Mouse (Mus musculus) embryonic facial prominence, embryonic 15.5 days (tissue): ENCODE measurements around the gene Cplx2. TPM values are rescaled to one million over a fixed set of nuclear protein-coding genes. Genes with fewer than 3 reads are reported as not detected.

Source experiments
- ATAC-seq: fragments of 200-750 bp; cut with Nextera tagmentation; 2 replicates; pipeline ENCODE4 v1.8.0; 2017; ENCODE audit warnings: low read depth, moderate TSS enrichment; ENCODE audit not compliant: insufficient number of reproducible peaks, low FRiP score, low TSS enrichment
- H3K27ac ChIP-seq: fragments of 300-500 bp; sonication (generic); replicated peaks from 2 replicates; pipeline ENCODE4 v1.5.1; 2015; ENCODE audit warnings: mild to moderate bottlenecking, inconsistent platforms
- H3K27me3 ChIP-seq: fragments of 300-500 bp; sonication (generic); 2 replicates; pipeline ENCODE4 v1.6.1; 2015; ENCODE audit warnings: inconsistent platforms
- H3K36me3 ChIP-seq: fragments of 300-500 bp; sonication (generic); 2 replicates; pipeline ENCODE4 v1.6.1; 2015; ENCODE audit warnings: mild to moderate bottlenecking, inconsistent platforms
- H3K4me1 ChIP-seq: fragments of 300-500 bp; sonication (generic); 2 replicates; pipeline ENCODE4 v1.6.1; 2015; ENCODE audit warnings: inconsistent platforms
- H3K4me2 ChIP-seq: fragments of 300-500 bp; sonication (generic); replicated peaks from 2 replicates; pipeline ENCODE4 v1.6.1; 2015; ENCODE audit warnings: mild to moderate bottlenecking, inconsistent platforms
- H3K4me3 ChIP-seq: fragments of 300-500 bp; sonication (generic); replicated peaks from 2 replicates; pipeline ENCODE4 v1.5.1; 2015; ENCODE audit warnings: mild to moderate bottlenecking, inconsistent platforms
- H3K9ac ChIP-seq: fragments of 300-500 bp; sonication (generic); 2 replicates; pipeline ENCODE4 v1.6.1; 2015; ENCODE audit warnings: inconsistent platforms
- H3K9me3 ChIP-seq: fragments of 300-500 bp; sonication (generic); replicated peaks from 2 replicates; pipeline ENCODE4 v1.6.1; 2016; ENCODE audit warnings: inconsistent platforms
- WGBS: fragments of 180-500 bp; shearing (Covaris S2); methylation state at CpG from one replicate; pipeline ENCODE4 v1.1.7; 2015; 5-methylcytosine and 5-hydroxymethylcytosine counted together
- polyA plus RNA-seq: library from polyadenylated mRNA; unstranded; fragments of >200 nt; fragmentation: Nextera tagmentation; extraction: Ambion mirVana; gene quantifications from 2 replicates; pipeline ENCODE4 v1.2.1, GENCODE M21; 2015

Gene Cplx2
- polyA plus RNA-seq, result 7.7 and 8.2 TPM in 2 replicates

GRCm38 (mm10) chr13:54371049-54371386, at the start of gene Cplx2:
TSS of gene Cplx2 (plus strand) at chr13:54371349.
- no peaks in the 10 kb centered on the region for H3K9me3 ChIP-seq
- H3K4me3 ChIP-seq, result peak within 1 kb of the TSS; percentile 38
- no peak for ATAC-seq
- no peak within 1 kb of the TSS for H3K9ac ChIP-seq
- H3K27me3 ChIP-seq, result peaks cover 17% of the 10 kb centered on the region
- WGBS, result 2% methylated on average over 7 of the region's 7 CpGs
- peaks cover 26% of the 10 kb centered on the region for H3K4me1 ChIP-seq
- H3K4me2 ChIP-seq, result peak within 1 kb of the TSS; percentile 59
- no peaks in the 10 kb centered on the region for H3K36me3 ChIP-seq
- no peak within 1 kb of the TSS for H3K27ac ChIP-seq

GRCm38 (mm10) chr13:54322396-54323306, 48.5 kb upstream of the Cplx2 start:
- no peaks in the 10 kb centered on the region for H3K27me3 ChIP-seq
- H3K4me3 ChIP-seq, result no peak overlapping the region
- 39% methylated on average over 19 of the region's 19 CpGs for WGBS
- no peak overlapping the region for H3K4me2 ChIP-seq
- ATAC-seq, result 0 out of 2 replicates have a peak, but pooled peaks have one; percentile 41
- H3K9ac ChIP-seq, result no peak overlapping the region
- H3K9me3 ChIP-seq, result no peaks in the 10 kb centered on the region
- no peaks in the 10 kb centered on the region for H3K4me1 ChIP-seq
- no peak overlapping the region for H3K27ac ChIP-seq
- no peaks in the 10 kb centered on the region for H3K36me3 ChIP-seq

- H3K36me3 ChIP-seq, result no peaks in the 10 kb centered on the region
- H3K9ac ChIP-seq, result no peak overlapping the region
- H3K4me3 ChIP-seq, result no peak overlapping the region
- no peaks in the 10 kb centered on the region for H3K27me3 ChIP-seq
- no peaks in the 10 kb centered on the region for H3K4me1 ChIP-seq
- H3K9me3 ChIP-seq, result no peaks in the 10 kb centered on the region
- WGBS, result 72% methylated on average over 13 of the region's 13 CpGs
- H3K4me2 ChIP-seq, result no peak overlapping the region
- ATAC-seq, result no peak
- H3K27ac ChIP-seq, result no peak overlapping the region
Measured at GRCm38 (mm10) chr13:54323307-54324165, 47.6 kb upstream of the Cplx2 start.

GRCm38 (mm10) chr13:54324178-54324577, 47.0 kb upstream of the Cplx2 start:
- no peak overlapping the region for H3K9ac ChIP-seq
- H3K27me3 ChIP-seq, result no peaks in the 10 kb centered on the region
- H3K4me1 ChIP-seq, result no peaks in the 10 kb centered on the region
- WGBS, result 67% methylated on average over 2 of the region's 2 CpGs
- ATAC-seq, result no peak
- H3K9me3 ChIP-seq, result no peaks in the 10 kb centered on the region
- no peak overlapping the region for H3K27ac ChIP-seq
- H3K4me2 ChIP-seq, result no peak overlapping the region
- H3K4me3 ChIP-seq, result no peak overlapping the region
- H3K36me3 ChIP-seq, result no peaks in the 10 kb centered on the region

DNA sequence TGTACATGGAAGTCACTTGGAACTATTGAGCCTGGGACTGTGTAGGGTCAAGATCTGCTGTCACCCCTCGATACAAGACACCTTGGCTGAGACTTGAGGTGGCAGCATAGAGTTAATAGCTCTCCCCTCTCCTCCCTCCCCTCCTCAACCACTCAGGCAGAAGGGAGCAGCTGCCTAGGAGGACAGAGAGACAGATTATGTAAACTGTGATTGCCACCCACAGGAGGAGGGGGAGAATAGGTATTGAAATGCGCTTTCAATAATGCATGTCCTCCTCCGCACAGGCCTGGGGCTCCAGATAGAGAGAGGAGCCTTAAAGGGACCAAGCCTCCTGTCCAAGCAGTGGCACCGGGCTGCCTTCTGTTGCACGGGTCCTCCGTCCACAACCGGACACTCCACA, 45.3 kb upstream of the Cplx2 start:
- no peak overlapping the region for H3K9ac ChIP-seq
- H3K36me3 ChIP-seq, result no peaks in the 10 kb centered on the region
- 62% methylated on average over 7 of the region's 7 CpGs for WGBS
- no peaks in the 10 kb centered on the region for H3K4me1 ChIP-seq
- ATAC-seq, result no peak
- H3K27me3 ChIP-seq, result no peaks in the 10 kb centered on the region
- H3K4me3 ChIP-seq, result no peak overlapping the region
- H3K4me2 ChIP-seq, result no peak overlapping the region
- no peaks in the 10 kb centered on the region for H3K9me3 ChIP-seq
- H3K27ac ChIP-seq, result no peak overlapping the region

DNA sequence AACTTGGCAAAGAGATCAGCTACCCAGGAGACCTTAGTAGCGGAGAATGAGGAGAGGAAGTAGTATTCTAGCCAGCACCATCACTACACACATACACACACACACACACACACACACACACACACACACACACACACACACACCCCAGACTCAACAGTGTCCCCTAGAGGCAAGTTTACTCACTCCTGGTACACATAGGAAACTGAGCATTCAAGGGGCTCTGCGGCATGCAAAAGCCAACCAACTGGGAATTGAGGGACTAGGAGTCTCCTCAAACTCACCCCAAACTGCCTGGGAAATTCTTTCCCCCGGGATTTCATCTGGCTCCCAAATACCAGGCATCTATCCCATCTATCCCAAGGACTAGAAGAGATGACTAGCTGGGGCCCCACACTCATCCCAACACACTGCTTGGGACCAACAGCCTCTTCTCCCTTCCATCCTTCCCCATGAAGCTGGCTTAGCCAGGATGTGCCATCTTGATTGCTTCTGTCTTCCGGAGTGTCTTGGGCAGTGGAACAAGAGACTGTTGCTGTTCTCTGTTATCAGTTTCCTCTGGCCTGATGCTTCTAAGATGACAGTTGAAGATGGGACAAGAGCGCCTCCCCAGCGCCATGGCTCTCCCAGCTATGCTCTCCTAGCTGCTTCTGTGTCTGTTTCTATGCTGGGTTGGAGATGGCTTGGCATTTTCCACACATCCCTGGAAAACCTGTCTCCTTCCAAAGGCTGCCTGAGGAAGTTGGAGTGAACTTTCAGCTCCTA, 44.3 kb upstream of the Cplx2 start:
- no peak overlapping the region for H3K4me3 ChIP-seq
- 87% methylated on average over 6 of the region's 6 CpGs for WGBS
- no peaks in the 10 kb centered on the region for H3K36me3 ChIP-seq
- H3K9me3 ChIP-seq, result no peaks in the 10 kb centered on the region
- H3K27ac ChIP-seq, result no peak overlapping the region
- H3K27me3 ChIP-seq, result no peaks in the 10 kb centered on the region
- no peak overlapping the region for H3K4me2 ChIP-seq
- no peak overlapping the region for H3K9ac ChIP-seq
- no peak for ATAC-seq
- peaks cover 9% of the 10 kb centered on the region for H3K4me1 ChIP-seq

- no peak overlapping the region for H3K4me3 ChIP-seq
- H3K27ac ChIP-seq, result no peak overlapping the region
- H3K27me3 ChIP-seq, result no peaks in the 10 kb centered on the region
- no peaks in the 10 kb centered on the region for H3K36me3 ChIP-seq
- ATAC-seq, result no peak
- WGBS, result 76% methylated on average over 1 of the region's 1 CpGs
- no peak overlapping the region for H3K9ac ChIP-seq
- H3K4me2 ChIP-seq, result no peak overlapping the region
- no peaks in the 10 kb centered on the region for H3K9me3 ChIP-seq
- peaks cover 21% of the 10 kb centered on the region for H3K4me1 ChIP-seq
Measured at GRCm38 (mm10) chr13:54328029-54328428, 43.1 kb upstream of the Cplx2 start.

- Histone ChIP-seq H3K36me3 (no peaks in the 10 kb centered on the region), H3K27me3 (no peaks in the 10 kb centered on the region), H3K27ac (no peak overlapping the region), H3K4me3 (no peak overlapping the region), H3K4me1 (peaks cover 30% of the 10 kb centered on the region), H3K9me3 (no peaks in the 10 kb centered on the region), H3K4me2 (no peak overlapping the region), H3K9ac (no peak overlapping the region)
- no peak for ATAC-seq
- 49% methylated on average over 8 of the region's 8 CpGs for WGBS
Measured at GRCm38 (mm10) chr13:54328954-54329490, 42.1 kb upstream of the Cplx2 start.

DNA sequence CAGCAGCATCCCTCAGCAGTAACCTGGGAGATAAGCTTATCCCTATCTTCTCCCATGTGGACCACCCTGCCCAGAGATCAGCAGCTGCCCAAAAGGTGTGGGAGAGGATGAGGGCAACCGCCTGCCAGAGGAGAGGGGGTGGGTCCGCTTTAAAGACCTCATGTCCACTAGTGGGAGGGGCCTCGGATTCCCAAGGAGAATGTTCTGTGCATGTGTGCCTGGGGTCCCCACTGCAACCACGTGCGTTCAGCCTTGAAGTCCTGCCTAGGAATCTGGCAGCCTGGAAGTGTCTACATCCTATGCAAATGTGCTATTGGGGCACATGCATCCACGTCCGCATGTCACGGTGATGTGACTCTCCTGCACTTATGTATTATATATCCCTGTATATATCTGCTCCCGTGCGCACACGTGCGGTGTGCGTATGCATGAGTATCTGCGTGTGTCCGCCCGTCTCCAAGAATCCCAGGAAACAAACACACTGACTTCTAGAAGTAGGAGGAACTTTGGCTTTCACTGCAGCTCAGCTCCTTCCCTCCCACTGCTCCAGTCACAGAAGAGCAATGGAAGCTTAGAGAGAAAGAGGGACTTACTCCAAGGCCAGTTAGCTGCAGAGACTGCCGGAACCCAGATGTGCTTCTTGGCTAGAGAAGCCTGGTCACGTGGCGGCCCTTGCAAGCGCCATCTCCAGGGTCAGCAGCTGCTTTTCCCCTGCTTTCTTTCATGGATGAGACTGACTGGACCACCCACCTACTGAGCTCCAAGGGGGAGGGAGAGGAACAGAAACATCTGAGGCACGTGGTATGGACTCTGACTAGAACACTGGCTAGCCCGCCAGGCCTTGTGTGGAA, 39.1 kb upstream of the Cplx2 start:
- Histone ChIP-seq H3K9ac (no peak overlapping the region), H3K4me1 (peaks cover 30% of the 10 kb centered on the region), H3K4me2 (peak overlapping the region; percentile 35), H3K4me3 (0 out of 2 replicates have a peak overlapping the region, but pooled peaks have one; percentile 6), H3K36me3 (no peaks in the 10 kb centered on the region), H3K27ac (peak overlapping the region; percentile 87), H3K27me3 (no peaks in the 10 kb centered on the region), H3K9me3 (no peaks in the 10 kb centered on the region)
- peak; percentile 88 for ATAC-seq
- WGBS, result 30% methylated on average over 22 of the region's 22 CpGs

DNA sequence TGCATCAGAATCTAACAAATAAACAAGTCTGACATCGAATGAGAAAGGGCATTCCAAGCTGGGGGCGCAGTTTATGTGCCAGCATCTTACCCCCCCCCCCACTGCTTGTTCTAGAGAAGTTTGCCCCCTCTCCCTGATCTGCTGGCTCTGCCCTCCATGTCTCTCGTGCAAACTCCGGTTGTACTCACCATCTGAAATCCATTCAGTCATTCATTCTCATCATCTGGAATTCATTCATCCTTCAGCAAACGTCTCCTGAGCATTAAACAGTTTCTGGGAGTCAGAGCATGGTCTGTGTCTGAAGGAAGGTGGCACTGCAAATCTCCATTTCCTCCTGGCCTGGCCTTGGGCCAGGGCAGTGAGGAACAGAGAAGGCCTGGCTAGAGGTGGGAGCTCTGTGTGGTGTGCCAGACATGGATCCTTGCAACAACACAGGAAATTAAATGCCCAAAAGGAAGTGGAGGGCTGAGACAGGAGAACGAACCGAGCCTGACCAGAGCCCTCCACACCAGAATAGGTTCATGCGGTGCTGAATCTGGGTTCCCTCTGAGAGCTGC, 38.1 kb upstream of the Cplx2 start:
- no peak overlapping the region for H3K4me3 ChIP-seq
- H3K4me2 ChIP-seq, result no peak overlapping the region
- 37% methylated on average over 8 of the region's 8 CpGs for WGBS
- no peaks in the 10 kb centered on the region for H3K36me3 ChIP-seq
- H3K9me3 ChIP-seq, result no peaks in the 10 kb centered on the region
- no peak overlapping the region for H3K9ac ChIP-seq
- H3K4me1 ChIP-seq, result peaks cover 30% of the 10 kb centered on the region
- peak overlapping the region; percentile 87 for H3K27ac ChIP-seq
- no peak for ATAC-seq
- no peaks in the 10 kb centered on the region for H3K27me3 ChIP-seq
